Mouse (Mus musculus): ENCODE data around the gene Gm16223.
A peak's percentile ranks its signal among the peaks of the same experiment; 100 is the strongest.

Gene Gm16223

GRCm38 (mm10) chr5:42067476-42068187 is at the start of gene Gm16223:
TSS of gene Gm16223 (plus strand) at chr5:42067960.
- DNase-seq (ENCODE audit: low spot score in 2 of 2) = no peak

GRCm38 (mm10) chr5:42022029-42022428 is 45.7 kb upstream of the Gm16223 start:
- DNase-seq (ENCODE audit: low spot score in 2 of 2) = no peak

- DNase-seq (ENCODE audit: low spot score in 2 of 2) = peak in 1 of 2 experiments; percentile 18
Measured at GRCm38 (mm10) chr5:42023521-42023920, 44.2 kb upstream of the Gm16223 start.

- peak; percentile 20 to 25 for DNase-seq (ENCODE audit: low spot score in 2 of 2)
Measured at GRCm38 (mm10) chr5:42036388-42037082, 31.2 kb upstream of the Gm16223 start.

- no peak for DNase-seq (ENCODE audit: low spot score in 2 of 2)
Measured at GRCm38 (mm10) chr5:42054636-42055035, 13.1 kb upstream of the Gm16223 start.

GRCm38 (mm10) chr5:42055151-42055550 is 12.6 kb upstream of the Gm16223 start:
- no peak for DNase-seq (ENCODE audit: low spot score in 2 of 2)

- DNase-seq (ENCODE audit: low spot score in 2 of 2) = no peak
Measured at GRCm38 (mm10) chr5:42065090-42065489, 2.7 kb upstream of the Gm16223 start.

GRCm38 (mm10) chr5:42067075-42067474 is 685 bp upstream of the Gm16223 start:
- no peak for DNase-seq (ENCODE audit: low spot score in 2 of 2)

GRCm38 (mm10) chr5:42068188-42068579 is 424 bp downstream of the Gm16223 start:
- no peak for DNase-seq (ENCODE audit: low spot score in 2 of 2)

- DNase-seq (ENCODE audit: low spot score in 2 of 2) = no peak
Measured at GRCm38 (mm10) chr5:42116586-42117346, 49.0 kb downstream of the Gm16223 start.

GRCm38 (mm10) chr5:42125562-42125961 is 57.8 kb downstream of the Gm16223 start:
- no peak for DNase-seq (ENCODE audit: low spot score in 2 of 2)

- DNase-seq (ENCODE audit: low spot score in 2 of 2) = no peak
Measured at GRCm38 (mm10) chr5:42155626-42156025, 87.9 kb downstream of the Gm16223 start.

GRCm38 (mm10) chr5:42164731-42165130 is 97.0 kb downstream of the Gm16223 start:
- peak in 1 of 2 experiments; percentile 23 for DNase-seq (ENCODE audit: low spot score in 2 of 2)

GRCm38 (mm10) chr5:42166311-42166710 is 98.6 kb downstream of the Gm16223 start:
- no peak for DNase-seq (ENCODE audit: low spot score in 2 of 2)

GRCm38 (mm10) chr5:42168071-42168470 is 100.3 kb downstream of the Gm16223 start:
- DNase-seq (ENCODE audit: low spot score in 2 of 2) = no peak

- DNase-seq (ENCODE audit: low spot score in 2 of 2) = no peak
Measured at GRCm38 (mm10) chr5:42168785-42169184, 101.0 kb downstream of the Gm16223 start.

- no peak for DNase-seq (ENCODE audit: low spot score in 2 of 2)
Measured at GRCm38 (mm10) chr5:42174109-42174508, 106.3 kb downstream of the Gm16223 start.

GRCm38 (mm10) chr5:42175424-42175823 is 107.7 kb downstream of the Gm16223 start:
- no peak for DNase-seq (ENCODE audit: low spot score in 2 of 2)

- no peak for DNase-seq (ENCODE audit: low spot score in 2 of 2)
Measured at GRCm38 (mm10) chr5:42198493-42198892, 130.7 kb downstream of the Gm16223 start.

- DNase-seq (ENCODE audit: low spot score in 2 of 2) = no peak
Measured at GRCm38 (mm10) chr5:42207456-42208122, 139.8 kb downstream of the Gm16223 start.

GRCm38 (mm10) chr5:42211554-42212338 is 144.0 kb downstream of the Gm16223 start:
- no peak for DNase-seq (ENCODE audit: low spot score in 2 of 2)

All from right cerebral cortex, postnatal 10 days (tissue).